Mouse (Mus musculus): ENCODE data around the gene Inpp4b. TPM values are rescaled to one million over a fixed set of nuclear protein-coding genes. Genes with fewer than 3 reads are reported as not detected.

Gene Inpp4b
- polyA plus RNA-seq, 1 experiment from 2014 or later, result 5.0 TPM

DNA sequence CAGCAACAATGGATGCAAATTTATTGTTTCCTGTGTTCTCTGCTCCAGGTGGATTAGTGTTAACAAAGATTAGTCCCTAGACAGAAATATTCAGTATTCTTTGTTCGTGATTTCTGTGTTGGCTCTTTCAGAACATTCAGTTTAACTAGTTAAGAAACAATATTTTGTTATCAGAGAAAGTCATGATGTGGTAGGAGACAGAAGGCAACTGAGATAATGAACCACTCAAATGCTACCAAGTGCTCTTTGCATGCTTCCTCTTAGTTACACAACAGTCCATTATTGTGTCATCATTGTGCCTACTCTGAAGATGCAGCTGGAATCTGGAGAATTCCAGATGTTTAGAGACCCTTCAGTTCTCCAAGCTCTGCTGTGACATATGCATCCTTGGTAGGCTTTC, 432.1 kb downstream of the Inpp4b start:
- Histone ChIP-seq H3K9ac (replicated peaks) (no peak overlapping the region), H3K4me3 (no peak overlapping the region), H3K36me3 (no peaks in the 10 kb centered on the region), H3K9me3 (no peaks in the 10 kb centered on the region), H3K27ac (replicated peaks) (no peak overlapping the region), H3K4me1 (no peaks in the 10 kb centered on the region), H3K27me3 (no peaks in the 10 kb centered on the region), H3K4me2 (replicated peaks) (no peak overlapping the region)
- no peak for ATAC-seq (ENCODE audit: low FRiP score, low read depth)
- 76% methylated on average over 1 of the region's 1 CpGs for WGBS

DNA sequence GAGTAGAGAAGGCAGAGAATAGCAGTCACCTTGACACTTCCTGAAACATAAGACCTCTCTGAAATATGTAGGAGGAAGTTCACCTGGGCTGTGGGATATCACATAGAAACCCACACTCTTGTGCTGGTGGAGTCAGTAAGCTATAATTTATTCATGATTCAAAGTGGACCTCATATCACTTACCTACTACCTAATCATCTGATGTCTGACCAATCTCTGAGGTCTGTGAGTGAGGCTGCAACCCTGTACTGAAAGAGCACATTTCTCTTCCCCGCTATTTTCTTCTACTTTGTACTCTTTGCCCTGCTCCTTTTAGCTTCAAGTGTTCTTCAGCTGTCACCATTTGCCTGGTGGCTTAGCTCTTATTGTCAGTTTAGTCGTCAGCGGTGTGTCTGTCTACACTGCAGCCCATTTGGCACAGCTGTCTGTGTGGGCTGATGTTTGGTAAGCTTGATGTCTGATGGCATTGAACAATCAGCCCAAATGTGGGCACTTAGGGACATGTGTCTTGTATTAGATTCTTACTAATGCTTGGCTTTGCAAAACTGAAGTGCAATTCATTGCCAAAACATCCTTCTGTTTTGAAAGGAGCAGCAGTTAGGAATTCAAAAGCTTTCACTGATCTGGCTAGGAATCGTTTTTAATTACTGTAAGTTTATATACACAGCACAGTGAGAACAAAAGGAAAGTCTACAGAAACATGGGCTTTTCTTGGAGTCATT, 434.3 kb downstream of the Inpp4b start:
- no peak overlapping the region for H3K4me2 ChIP-seq (replicated peaks)
- 73% methylated on average over 4 of the region's 4 CpGs for WGBS
- no peak overlapping the region for H3K27ac ChIP-seq (replicated peaks)
- no peaks in the 10 kb centered on the region for H3K4me1 ChIP-seq
- H3K9me3 ChIP-seq, result no peaks in the 10 kb centered on the region
- H3K36me3 ChIP-seq, result no peaks in the 10 kb centered on the region
- H3K4me3 ChIP-seq, result no peak overlapping the region
- H3K27me3 ChIP-seq, result no peaks in the 10 kb centered on the region
- no peak overlapping the region for H3K9ac ChIP-seq (replicated peaks)
- no peak for ATAC-seq (ENCODE audit: low FRiP score, low read depth)

DNA sequence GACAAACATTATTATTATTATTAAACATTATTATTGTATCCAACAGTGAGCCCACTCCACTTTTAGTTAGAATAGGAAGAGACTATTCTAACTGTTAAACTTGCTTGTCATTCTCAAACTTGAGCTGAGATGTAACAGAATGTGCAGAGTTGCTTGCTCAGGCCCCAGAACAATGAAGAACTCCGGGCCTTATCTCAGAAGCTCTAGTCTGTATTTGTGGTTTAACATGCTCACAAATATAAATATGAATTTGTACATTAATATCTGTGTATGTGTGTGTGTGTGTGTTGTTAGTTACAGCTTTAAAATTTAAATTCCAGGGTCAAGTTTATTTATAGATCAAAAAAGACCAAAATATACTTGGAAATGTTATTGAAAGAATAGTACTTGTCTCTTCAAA, 435.3 kb downstream of the Inpp4b start:
- H3K4me3 ChIP-seq, result no peak overlapping the region
- no peak overlapping the region for H3K4me2 ChIP-seq (replicated peaks)
- no peaks in the 10 kb centered on the region for H3K9me3 ChIP-seq
- no peaks in the 10 kb centered on the region for H3K36me3 ChIP-seq
- no peak overlapping the region for H3K27ac ChIP-seq (replicated peaks)
- H3K4me1 ChIP-seq, result no peaks in the 10 kb centered on the region
- ATAC-seq (ENCODE audit: low FRiP score, low read depth), result no peak
- no peak overlapping the region for H3K9ac ChIP-seq (replicated peaks)
- no peaks in the 10 kb centered on the region for H3K27me3 ChIP-seq
- 88% methylated on average over 1 of the region's 1 CpGs for WGBS

DNA sequence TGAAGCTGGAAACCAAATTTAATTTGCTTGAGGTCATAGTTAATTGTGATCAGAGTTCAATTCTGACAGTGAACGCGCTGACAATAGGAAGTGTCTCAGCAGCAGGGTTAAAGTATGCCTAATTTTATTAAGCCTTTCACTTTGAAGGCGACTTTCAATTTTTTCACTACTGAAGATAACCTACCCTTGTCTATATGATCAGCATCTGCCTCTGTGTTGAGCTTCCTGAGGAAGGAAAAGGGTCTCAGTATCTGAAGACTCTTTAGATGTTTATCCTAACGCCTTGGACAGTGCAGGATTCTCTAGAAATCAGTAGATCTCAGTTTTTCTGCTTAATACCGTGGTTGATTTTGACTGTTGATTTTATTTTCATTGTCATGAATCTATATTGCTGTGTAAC, 437.1 kb downstream of the Inpp4b start:
- no peaks in the 10 kb centered on the region for H3K27me3 ChIP-seq
- H3K27ac ChIP-seq (replicated peaks), result no peak overlapping the region
- H3K4me1 ChIP-seq, result no peaks in the 10 kb centered on the region
- H3K4me3 ChIP-seq, result no peak overlapping the region
- no peaks in the 10 kb centered on the region for H3K9me3 ChIP-seq
- no peak overlapping the region for H3K4me2 ChIP-seq (replicated peaks)
- no peak for ATAC-seq (ENCODE audit: low FRiP score, low read depth)
- no peak overlapping the region for H3K9ac ChIP-seq (replicated peaks)
- 84% methylated on average over 5 of the region's 5 CpGs for WGBS
- H3K36me3 ChIP-seq, result no peaks in the 10 kb centered on the region

DNA sequence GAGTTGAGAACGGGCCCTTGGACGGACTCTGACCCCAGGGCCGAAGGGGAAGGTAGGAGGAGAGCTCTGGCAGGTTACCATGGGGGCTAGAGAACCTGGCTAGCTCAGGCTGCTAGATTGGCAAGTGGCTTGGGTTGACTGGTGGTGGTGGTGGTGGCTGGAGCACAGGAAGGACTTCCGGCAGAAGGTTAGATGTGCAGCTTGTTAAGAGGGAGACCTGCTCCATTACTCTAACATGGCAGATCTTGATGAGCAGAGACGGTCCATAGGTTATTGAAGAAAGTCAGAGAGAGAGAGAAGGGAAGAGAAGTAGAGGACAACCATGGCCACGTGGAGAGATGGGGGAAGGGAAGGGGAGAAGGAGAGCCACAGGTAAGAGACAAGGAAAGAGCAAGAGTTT, 437.8 kb downstream of the Inpp4b start:
- Histone ChIP-seq H3K27me3 (no peaks in the 10 kb centered on the region), H3K36me3 (no peaks in the 10 kb centered on the region), H3K4me1 (no peaks in the 10 kb centered on the region), H3K9ac (replicated peaks) (no peak overlapping the region), H3K4me2 (replicated peaks) (no peak overlapping the region), H3K9me3 (no peaks in the 10 kb centered on the region), H3K27ac (replicated peaks) (no peak overlapping the region), H3K4me3 (no peak overlapping the region)
- 89% methylated on average over 6 of the region's 6 CpGs for WGBS
- ATAC-seq (ENCODE audit: low FRiP score, low read depth), result 0 out of 2 replicates have a peak, but pooled peaks have one; percentile 12

DNA sequence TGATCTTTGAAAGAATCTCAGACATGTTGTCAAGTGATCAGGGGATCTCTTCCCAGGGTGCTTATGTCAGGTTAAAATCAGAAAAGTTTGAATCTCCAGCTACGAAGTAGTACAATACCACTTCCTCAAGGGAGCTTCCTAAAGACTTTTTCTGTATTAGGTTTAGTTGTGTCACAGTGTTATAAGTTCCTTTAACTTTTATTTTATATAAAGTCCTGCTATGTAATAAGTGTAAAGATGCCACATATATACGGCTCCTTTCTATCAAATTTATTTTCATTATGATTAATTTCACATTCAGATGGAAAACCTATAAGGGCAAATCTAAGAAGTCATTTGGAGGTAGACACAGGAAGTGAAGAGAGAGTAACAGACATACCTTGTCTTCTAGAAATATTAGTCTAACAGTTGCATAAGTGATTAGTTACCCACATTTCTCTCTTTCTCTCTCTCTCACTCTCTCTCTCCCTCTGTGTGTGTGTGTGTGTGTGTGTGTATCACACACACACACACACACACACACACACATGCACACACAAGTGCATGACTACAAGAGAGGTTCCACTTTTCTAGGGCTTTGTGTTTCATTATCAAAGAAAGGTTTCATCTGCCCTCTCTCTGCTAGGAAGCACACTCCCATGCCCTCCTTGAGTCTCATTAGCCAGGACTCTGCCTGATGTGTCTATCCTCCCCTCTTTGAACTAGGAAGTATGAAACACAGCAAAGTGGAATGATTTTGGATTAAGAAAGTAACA, 438.7 kb downstream of the Inpp4b start:
- H3K9me3 ChIP-seq, result no peaks in the 10 kb centered on the region
- no peaks in the 10 kb centered on the region for H3K36me3 ChIP-seq
- 90% methylated on average over 2 of the region's 2 CpGs for WGBS
- no peak overlapping the region for H3K27ac ChIP-seq (replicated peaks)
- no peaks in the 10 kb centered on the region for H3K27me3 ChIP-seq
- no peak for ATAC-seq (ENCODE audit: low FRiP score, low read depth)
- H3K9ac ChIP-seq (replicated peaks), result no peak overlapping the region
- no peak overlapping the region for H3K4me3 ChIP-seq
- H3K4me1 ChIP-seq, result no peaks in the 10 kb centered on the region
- no peak overlapping the region for H3K4me2 ChIP-seq (replicated peaks)

DNA sequence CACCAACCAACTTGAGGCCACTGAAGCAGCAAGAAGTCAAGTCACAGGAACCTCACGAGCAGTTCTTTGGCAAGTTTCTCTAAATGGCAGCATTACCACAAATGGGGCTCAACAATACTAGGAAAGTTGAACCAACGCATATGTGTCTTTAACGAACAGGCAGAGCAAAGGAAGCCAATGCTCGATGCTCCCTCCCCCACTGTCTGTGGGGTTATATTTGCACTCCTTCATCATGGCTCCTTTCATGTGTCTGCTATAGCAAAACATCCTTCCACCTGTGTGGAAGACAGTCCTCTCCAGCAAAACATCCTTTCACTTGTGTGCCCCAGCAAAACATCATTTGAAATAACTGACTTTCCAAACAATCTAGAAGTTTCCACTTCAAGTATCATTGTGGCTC, 440.4 kb downstream of the Inpp4b start:
- Histone ChIP-seq H3K4me1 (no peaks in the 10 kb centered on the region), H3K27ac (replicated peaks) (no peak overlapping the region), H3K36me3 (no peaks in the 10 kb centered on the region), H3K27me3 (no peaks in the 10 kb centered on the region), H3K4me3 (no peak overlapping the region), H3K4me2 (replicated peaks) (no peak overlapping the region), H3K9me3 (no peaks in the 10 kb centered on the region), H3K9ac (replicated peaks) (no peak overlapping the region)
- WGBS, result 81% methylated on average over 4 of the region's 4 CpGs
- no peak for ATAC-seq (ENCODE audit: low FRiP score, low read depth)

DNA sequence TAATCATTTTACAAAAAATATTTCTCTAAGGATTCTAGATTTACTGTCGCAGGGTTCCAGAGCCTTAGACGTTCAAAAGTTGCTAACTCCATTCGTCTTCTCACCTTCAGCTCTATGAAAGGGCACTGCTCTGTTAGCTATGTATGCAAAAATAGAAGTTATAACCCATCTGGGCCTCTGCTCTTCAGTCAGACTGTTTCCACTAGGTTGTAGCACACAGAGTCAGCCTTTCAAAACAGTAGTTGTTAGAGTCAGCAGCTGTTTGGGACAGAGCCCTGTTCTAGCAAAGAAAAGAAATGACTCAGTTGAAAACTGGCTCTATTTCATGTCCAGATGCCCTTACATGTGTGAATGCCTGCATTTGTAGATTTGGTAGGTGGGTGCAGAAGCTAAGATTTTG, 442.4 kb downstream of the Inpp4b start:
- Histone ChIP-seq H3K4me1 (no peaks in the 10 kb centered on the region), H3K9me3 (no peaks in the 10 kb centered on the region), H3K27me3 (no peaks in the 10 kb centered on the region), H3K4me3 (no peak overlapping the region), H3K27ac (replicated peaks) (no peak overlapping the region), H3K4me2 (replicated peaks) (no peak overlapping the region), H3K9ac (replicated peaks) (no peak overlapping the region), H3K36me3 (no peaks in the 10 kb centered on the region)
- 93% methylated on average over 3 of the region's 3 CpGs for WGBS
- ATAC-seq (ENCODE audit: low FRiP score, low read depth), result no peak

DNA sequence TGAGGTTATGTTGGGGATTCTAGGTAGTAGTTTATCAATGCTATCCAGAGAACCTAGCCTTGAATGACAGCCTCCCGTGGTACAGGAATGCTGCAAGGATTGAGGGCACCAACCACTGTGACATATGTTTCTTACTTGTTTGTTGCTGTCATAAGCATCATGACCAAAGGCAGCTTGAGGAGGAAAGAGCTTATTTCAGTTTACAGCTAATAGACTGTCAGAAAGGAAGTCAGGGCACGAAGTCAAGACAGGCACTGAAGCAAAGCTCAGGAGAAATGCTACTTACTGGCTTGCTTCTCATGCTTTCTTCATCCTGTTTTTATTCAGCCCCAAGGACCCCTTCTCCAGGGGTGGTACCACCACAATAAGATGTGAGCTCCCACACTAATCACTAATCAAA, 446.1 kb downstream of the Inpp4b start:
- ATAC-seq (ENCODE audit: low FRiP score, low read depth), result no peak
- 78% methylated on average over 2 of the region's 2 CpGs for WGBS
- Histone ChIP-seq H3K4me3 (no peak overlapping the region), H3K4me1 (no peaks in the 10 kb centered on the region), H3K9me3 (no peaks in the 10 kb centered on the region), H3K36me3 (no peaks in the 10 kb centered on the region), H3K9ac (replicated peaks) (no peak overlapping the region), H3K4me2 (replicated peaks) (no peak overlapping the region), H3K27ac (replicated peaks) (no peak overlapping the region), H3K27me3 (no peaks in the 10 kb centered on the region)

DNA sequence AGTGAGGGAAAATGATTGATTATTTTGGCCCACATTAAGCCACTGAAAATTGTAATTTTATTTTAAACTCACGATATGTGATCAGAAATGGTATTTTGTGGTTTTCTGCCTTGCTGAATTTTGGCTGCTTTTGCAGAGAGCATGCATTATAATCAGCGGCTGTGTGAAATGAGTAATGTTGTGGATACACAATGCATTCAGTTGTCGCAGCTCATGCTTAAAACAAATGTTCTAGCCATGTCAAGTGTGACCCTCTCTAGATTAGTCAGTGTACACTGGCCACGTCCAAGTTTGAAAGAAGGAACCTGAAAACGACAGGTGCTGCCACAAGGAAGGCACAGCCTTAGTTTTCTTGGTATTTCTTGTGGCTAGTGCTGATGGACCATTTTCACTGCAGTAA, 450.3 kb downstream of the Inpp4b start:
- 87% methylated on average over 5 of the region's 5 CpGs for WGBS
- Histone ChIP-seq H3K4me3 (no peak overlapping the region), H3K27ac (replicated peaks) (no peak overlapping the region), H3K27me3 (no peaks in the 10 kb centered on the region), H3K4me1 (no peaks in the 10 kb centered on the region), H3K9me3 (no peaks in the 10 kb centered on the region), H3K36me3 (no peaks in the 10 kb centered on the region), H3K9ac (replicated peaks) (no peak overlapping the region), H3K4me2 (replicated peaks) (no peak overlapping the region)
- no peak for ATAC-seq (ENCODE audit: low FRiP score, low read depth)

DNA sequence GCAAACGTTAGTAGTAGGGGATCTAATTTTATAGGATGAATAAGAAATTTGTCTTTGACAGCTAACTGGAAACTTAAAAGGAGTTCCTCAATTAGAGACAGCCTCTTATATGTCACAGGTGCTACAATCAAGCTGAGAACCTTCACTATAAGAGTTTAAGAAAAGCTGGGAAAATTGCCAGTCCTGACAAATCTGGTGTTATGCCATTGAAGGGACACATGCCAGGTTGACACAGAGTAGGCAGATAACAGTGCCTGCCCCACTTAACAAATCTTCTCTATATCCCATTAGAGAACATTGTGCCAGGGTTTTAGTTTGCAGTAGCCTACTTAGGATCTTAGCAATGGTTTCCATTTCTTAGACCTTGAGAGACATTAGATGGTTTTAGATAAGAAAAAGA, 456.1 kb downstream of the Inpp4b start:
- ATAC-seq (ENCODE audit: low FRiP score, low read depth), result no peak
- no peaks in the 10 kb centered on the region for H3K27me3 ChIP-seq
- 76% methylated on average over 1 of the region's 1 CpGs for WGBS
- H3K36me3 ChIP-seq, result no peaks in the 10 kb centered on the region
- H3K9ac ChIP-seq (replicated peaks), result no peak overlapping the region
- H3K4me1 ChIP-seq, result no peaks in the 10 kb centered on the region
- no peak overlapping the region for H3K4me3 ChIP-seq
- no peak overlapping the region for H3K4me2 ChIP-seq (replicated peaks)
- H3K9me3 ChIP-seq, result no peaks in the 10 kb centered on the region
- H3K27ac ChIP-seq (replicated peaks), result no peak overlapping the region

DNA sequence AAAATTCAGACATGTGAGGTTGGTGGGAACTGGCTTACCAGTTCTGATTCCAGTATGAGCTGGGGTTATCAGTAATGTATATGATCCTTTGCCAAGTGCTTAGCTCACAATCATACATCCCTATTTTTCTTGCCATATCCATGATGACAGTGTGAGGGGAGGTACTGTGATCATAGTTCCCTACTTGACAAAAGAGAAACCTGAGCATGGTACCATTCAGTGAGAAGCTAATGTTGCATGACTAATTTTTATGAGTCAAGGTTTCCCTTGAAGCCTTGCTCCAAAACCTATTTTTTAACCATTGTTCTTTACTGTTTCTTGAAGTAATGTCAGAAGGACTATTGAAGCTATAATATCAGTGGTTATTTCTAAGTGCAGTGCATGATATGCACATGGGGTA, 458.4 kb downstream of the Inpp4b start:
- H3K27me3 ChIP-seq, result no peaks in the 10 kb centered on the region
- ATAC-seq (ENCODE audit: low FRiP score, low read depth), result no peak
- no peak overlapping the region for H3K27ac ChIP-seq (replicated peaks)
- H3K4me2 ChIP-seq (replicated peaks), result no peak overlapping the region
- H3K4me3 ChIP-seq, result no peak overlapping the region
- H3K36me3 ChIP-seq, result no peaks in the 10 kb centered on the region
- no peak overlapping the region for H3K9ac ChIP-seq (replicated peaks)
- H3K4me1 ChIP-seq, result no peaks in the 10 kb centered on the region
- no peaks in the 10 kb centered on the region for H3K9me3 ChIP-seq

DNA sequence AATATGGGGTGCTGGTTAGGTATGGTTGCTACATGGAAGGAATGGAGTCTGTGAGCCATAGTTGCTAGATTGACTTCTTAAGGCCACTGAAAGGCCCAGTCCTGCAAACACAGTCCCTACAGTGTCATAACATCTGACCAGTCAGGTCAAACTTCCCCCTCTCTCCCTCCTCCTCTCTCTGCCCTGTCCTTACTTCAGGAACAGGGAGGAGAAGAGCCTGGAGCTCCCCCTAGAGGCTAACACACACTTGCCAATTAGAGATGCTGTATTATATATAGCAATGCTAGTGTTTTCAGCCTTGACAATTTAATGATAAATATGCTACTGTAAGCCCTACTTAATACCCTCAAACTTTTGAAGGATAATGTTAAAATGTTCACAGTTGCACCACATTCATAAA, 464.4 kb downstream of the Inpp4b start:
- H3K9ac ChIP-seq (replicated peaks), result no peak overlapping the region
- H3K4me2 ChIP-seq (replicated peaks), result no peak overlapping the region
- H3K27me3 ChIP-seq, result peaks cover 4% of the 10 kb centered on the region
- H3K4me3 ChIP-seq, result no peak overlapping the region
- H3K27ac ChIP-seq (replicated peaks), result no peak overlapping the region
- peak; percentile 88 for ATAC-seq (ENCODE audit: low FRiP score, low read depth)
- no peaks in the 10 kb centered on the region for H3K9me3 ChIP-seq
- H3K36me3 ChIP-seq, result no peaks in the 10 kb centered on the region
- no peaks in the 10 kb centered on the region for H3K4me1 ChIP-seq
